Mouse (Mus musculus) cerebellum, adult 2 months (tissue): ENCODE measurements around the gene Tmem163.
A peak's percentile ranks its signal among the peaks of the same experiment; 100 is the strongest.

Experiments used
- CTCF ChIP-seq: fragments of 200-500 bp; IDR thresholded peaks from 2 replicates; pipeline ENCODE4 v1.5.1; 2011; ENCODE audit warnings: low read depth, mild to moderate bottlenecking, control low read depth, low read length, moderate library complexity, borderline replicate concordance; ENCODE audit not compliant: insufficient read depth
- POLR2A ChIP-seq: fragments of 200-500 bp; IDR thresholded peaks from 2 replicates; pipeline ENCODE4 v1.6.1; 2011; ENCODE audit warnings: low read length, control low read depth, borderline replicate concordance; ENCODE audit not compliant: insufficient read depth

DNA sequence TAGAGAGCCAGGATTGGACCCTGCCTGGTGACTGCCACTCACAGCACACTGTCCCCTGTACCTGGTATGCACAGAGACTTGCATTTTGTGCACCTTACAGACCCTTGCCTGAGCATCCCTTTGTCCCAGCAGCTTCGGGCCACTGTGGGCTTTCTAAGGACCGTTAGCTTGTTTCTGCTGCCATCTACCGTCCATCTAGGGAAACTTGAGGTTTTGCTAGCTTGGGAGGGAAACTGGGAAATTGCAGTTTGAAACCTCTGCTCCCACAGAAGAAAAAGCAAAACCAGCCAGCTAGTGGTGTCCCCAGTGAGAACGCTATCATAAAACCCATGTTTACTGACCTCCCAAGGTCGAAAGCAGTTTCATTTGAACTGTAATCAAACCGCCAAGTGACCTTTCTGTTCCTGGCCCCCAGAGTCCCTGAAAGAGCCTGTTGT, 220.3 kb downstream of the Tmem163 start:
- TF ChIP-seq POLR2A (no peak), CTCF (peak; percentile 88)
